Mouse (Mus musculus): ENCODE results near the gene Arhgap15. TPM values are rescaled to one million over a fixed set of nuclear protein-coding genes. Genes with fewer than 3 reads are reported as not detected.

The Arhgap15 gene
- total and polyA plus RNA-seq, 3 experiments: 16.6 to 40.3 (median 19.8) TPM

Other genes starting within 250 kb of the Arhgap15 start
- gene Kynu, start 193.5 kb upstream of the Arhgap15 start, total RNA-seq (2012; rRNA removed): 31.2 and 42.4 TPM in 2 replicates
- gene Kynu, start 193.5 kb upstream of the Arhgap15 start, total RNA-seq (2014; rRNA removed): 106 and 119 TPM in 2 replicates
- 77.6 and 88.1 TPM in 2 replicates for gene Kynu, start 193.5 kb upstream of the Arhgap15 start, polyA plus RNA-seq (2012; ENCODE audit: insufficient read length, low read depth)

Data from CH12.LX (cell line).